Mouse (Mus musculus) layer of hippocampus, postnatal 14 days (tissue): ENCODE measurements at regions not wholly inside any gene's neighbourhood (a gene's known extent, or its start where the extent isn't known, plus 50 kb on each side); places are given as distances from the start of the nearest gene placed in this dataset.

Source experiments
- DNase-seq, 2 experiments: peaks; one replicate each; pipeline ENCODE4 v3.0.0; 2021 to 2022; ENCODE audit warnings: low spot score in 2 of 2, mixed read lengths in 1 of 2

GRCm38 (mm10) chr9:87649015-87649978, 81.8 kb downstream of the Tbx18 start:
- no peak for DNase-seq

GRCm38 (mm10) chr9:87648317-87648716, 82.7 kb downstream of the Tbx18 start:
- DNase-seq: no peak

- DNase-seq: no peak
Observed at GRCm38 (mm10) chr9:87645032-87645431, 86.0 kb downstream of the Tbx18 start.

- DNase-seq: peak in 1 of 2 experiments; percentile 52
Observed at GRCm38 (mm10) chr9:87633863-87634630, 97.0 kb downstream of the Tbx18 start.

- no peak for DNase-seq
Observed at GRCm38 (mm10) chr9:87626432-87626831, 104.6 kb downstream of the Tbx18 start.

- DNase-seq: no peak
Observed at GRCm38 (mm10) chr9:87618238-87618673, 112.8 kb downstream of the Tbx18 start.

- DNase-seq: no peak
Observed at GRCm38 (mm10) chr9:87607878-87608631, 123.0 kb downstream of the Tbx18 start.

GRCm38 (mm10) chr9:87575591-87575990, 155.5 kb downstream of the Tbx18 start:
- DNase-seq: no peak

- no peak for DNase-seq
Observed at GRCm38 (mm10) chr9:87574250-87574864, 156.7 kb downstream of the Tbx18 start.

GRCm38 (mm10) chr9:87563244-87563643, 167.8 kb downstream of the Tbx18 start:
- no peak for DNase-seq

- no peak for DNase-seq
Observed at GRCm38 (mm10) chr9:87562796-87563195, 168.3 kb downstream of the Tbx18 start.

GRCm38 (mm10) chr9:87557841-87558240, 173.2 kb downstream of the Tbx18 start:
- DNase-seq: no peak

- DNase-seq: no peak
Observed at GRCm38 (mm10) chr9:87556953-87557394, 174.1 kb downstream of the Tbx18 start.

GRCm38 (mm10) chr9:87556552-87556951, 174.5 kb downstream of the Tbx18 start:
- no peak for DNase-seq

- no peak for DNase-seq
Observed at GRCm38 (mm10) chr9:87533182-87533581, 197.9 kb downstream of the Tbx18 start.

- DNase-seq: no peak
Observed at GRCm38 (mm10) chr9:87529908-87530307, 201.2 kb downstream of the Tbx18 start.

GRCm38 (mm10) chr9:87524890-87525684, 206.0 kb downstream of the Tbx18 start:
- DNase-seq: no peak

GRCm38 (mm10) chr9:87510683-87511082, 220.4 kb downstream of the Tbx18 start:
- no peak for DNase-seq

- DNase-seq: no peak
Observed at GRCm38 (mm10) chr9:87504673-87505385, 226.2 kb downstream of the Tbx18 start.
